Mouse (Mus musculus) megakaryocyte, embryonic 14.5 days (primary cell): Measurements from ENCODE around the gene Cfd. TPM values are rescaled to one million over a fixed set of nuclear protein-coding genes. Genes with fewer than 3 reads are reported as not detected.

ENCODE experiments used
- H3K27me3 ChIP-seq: replicated peaks from 2 replicates; pipeline ENCODE3; 2012; ENCODE audit warnings: inconsistent platforms
- H3K36me3 ChIP-seq: replicated peaks from 2 replicates; pipeline ENCODE3; 2012; ENCODE audit warnings: low read length, inconsistent platforms, mixed read lengths
- H3K4me1 ChIP-seq: 2 replicates; pipeline ENCODE4 v1.6.1; 2012; ENCODE audit warnings: inconsistent platforms
- H3K4me3 ChIP-seq: replicated peaks from 2 replicates; pipeline ENCODE3; 2012; ENCODE audit warnings: moderate library complexity, mild to moderate bottlenecking, inconsistent platforms
- H3K9me3 ChIP-seq: 2 replicates; pipeline ENCODE4 v1.6.1; 2012; ENCODE audit warnings: inconsistent platforms
- FLI1 ChIP-seq: IDR thresholded peaks from 2 replicates; pipeline ENCODE4 v1.6.1; 2012; ENCODE audit warnings: low read length, inconsistent platforms, mixed read lengths
- GATA1 ChIP-seq: IDR thresholded peaks from 3 replicates; pipeline ENCODE4 v1.6.1; 2012; ENCODE audit warnings: mixed read lengths, low read length, inconsistent platforms, borderline replicate concordance
- polyA plus RNA-seq: library from polyadenylated mRNA; stranded (reverse); fragments of >175 nt; gene quantifications from 2 replicates; pipeline ENCODE4 v1.2.3, GENCODE M21; 2012; ENCODE audit warnings: low replicate concordance; ENCODE audit not compliant: insufficient read depth

Cfd gene
- polyA plus RNA-seq, 1 experiment: not detected

GRCm38 (mm10) chr10:79916081-79916480 lies 25.4 kb downstream of the Cfd start:
- Histone ChIP-seq H3K27me3 (peaks cover 12% of the 10 kb centered on the region), H3K36me3 (peaks cover 37% of the 10 kb centered on the region), H3K4me1 (peaks cover 90% of the 10 kb centered on the region), H3K9me3 (no peaks in the 10 kb centered on the region), H3K4me3 (peak overlapping the region; percentile 98)
- no peak for TF ChIP-seq GATA1
- no peak for TF ChIP-seq FLI1

GRCm38 (mm10) chr10:79916808-79917531 lies 26.3 kb downstream of the Cfd start, which contains the start of gene Kiss1r:
Gene Kiss1r, plus strand, starts transcription at chr10:79916971.
- peaks cover 89% of the 10 kb centered on the region for H3K4me1 ChIP-seq
- peaks cover 19% of the 10 kb centered on the region for H3K27me3 ChIP-seq

GRCm38 (mm10) chr10:79917532-79918100 lies 27.0 kb downstream of the Cfd start:
- no peak for TF ChIP-seq GATA1
- no peak for TF ChIP-seq FLI1
- peaks cover 87% of the 10 kb centered on the region for H3K4me1 ChIP-seq
- peaks cover 19% of the 10 kb centered on the region for H3K27me3 ChIP-seq
- peak overlapping the region; percentile 98 for H3K4me3 ChIP-seq
- 0 out of 2 replicates have a peak, but pooled peaks cover 6% of the 10 kb centered on the region for H3K9me3 ChIP-seq
- H3K36me3 ChIP-seq: peaks cover 35% of the 10 kb centered on the region

More at GRCm38 (mm10) chr10:79916808-79917531, 26.3 kb downstream of the Cfd start, which contains the start of gene Kiss1r:
- 0 out of 2 replicates have a peak, but pooled peaks cover 6% of the 10 kb centered on the region for H3K9me3 ChIP-seq
- TF ChIP-seq FLI1 (no peak), GATA1 (no peak)
- H3K36me3 ChIP-seq: peaks cover 35% of the 10 kb centered on the region
- peak within 1 kb of the TSS; percentile 98 for H3K4me3 ChIP-seq

GRCm38 (mm10) chr10:79918231-79919078 lies 27.8 kb downstream of the Cfd start:
- Histone ChIP-seq H3K4me1 (peaks cover 87% of the 10 kb centered on the region), H3K4me3 (peak overlapping the region; percentile 80), H3K36me3 (peaks cover 30% of the 10 kb centered on the region), H3K27me3 (peaks cover 19% of the 10 kb centered on the region), H3K9me3 (0 out of 2 replicates have a peak, but pooled peaks cover 6% of the 10 kb centered on the region)
- no peak for TF ChIP-seq GATA1
- TF ChIP-seq FLI1: no peak

- H3K36me3 ChIP-seq: peaks cover 22% of the 10 kb centered on the region
- 0 out of 2 replicates have a peak, but pooled peaks cover 6% of the 10 kb centered on the region for H3K9me3 ChIP-seq
- H3K27me3 ChIP-seq: peaks cover 19% of the 10 kb centered on the region
- peak overlapping the region; percentile 46 for H3K4me3 ChIP-seq
- H3K4me1 ChIP-seq: peaks cover 86% of the 10 kb centered on the region
- TF ChIP-seq GATA1 (no peak), FLI1 (no peak)
These were observed 28.7 kb downstream of the Cfd start for GRCm38 (mm10) chr10:79919251-79919849.

GRCm38 (mm10) chr10:79920056-79920890 lies 29.6 kb downstream of the Cfd start:
- Histone ChIP-seq H3K27me3 (peaks cover 19% of the 10 kb centered on the region), H3K9me3 (0 out of 2 replicates have a peak, but pooled peaks cover 6% of the 10 kb centered on the region), H3K4me3 (peak overlapping the region; percentile 30), H3K36me3 (peaks cover 21% of the 10 kb centered on the region), H3K4me1 (peaks cover 83% of the 10 kb centered on the region)
- no peak for TF ChIP-seq GATA1
- no peak for TF ChIP-seq FLI1

- TF ChIP-seq FLI1: no peak
- TF ChIP-seq GATA1: no peak
- Histone ChIP-seq H3K4me3 (peak within 1 kb of the TSS; percentile 35), H3K36me3 (peaks cover 19% of the 10 kb centered on the region), H3K27me3 (peaks cover 19% of the 10 kb centered on the region), H3K9me3 (0 out of 2 replicates have a peak, but pooled peaks cover 6% of the 10 kb centered on the region), H3K4me1 (peaks cover 85% of the 10 kb centered on the region)
These were observed 30.4 kb downstream of the Cfd start, which contains the start of gene R3hdm4 for GRCm38 (mm10) chr10:79920958-79921535. Gene R3hdm4, minus strand, starts transcription at chr10:79921208.

GRCm38 (mm10) chr10:79921572-79921971 lies 30.9 kb downstream of the Cfd start:
- TF ChIP-seq GATA1 (no peak), FLI1 (no peak)
- Histone ChIP-seq H3K36me3 (peaks cover 19% of the 10 kb centered on the region), H3K4me1 (peaks cover 90% of the 10 kb centered on the region), H3K9me3 (0 out of 2 replicates have a peak, but pooled peaks cover 6% of the 10 kb centered on the region), H3K4me3 (peak overlapping the region; percentile 35), H3K27me3 (peaks cover 19% of the 10 kb centered on the region)
